ENCODE assay signal across 26 mouse cellular contexts in the genomic region with DNA sequence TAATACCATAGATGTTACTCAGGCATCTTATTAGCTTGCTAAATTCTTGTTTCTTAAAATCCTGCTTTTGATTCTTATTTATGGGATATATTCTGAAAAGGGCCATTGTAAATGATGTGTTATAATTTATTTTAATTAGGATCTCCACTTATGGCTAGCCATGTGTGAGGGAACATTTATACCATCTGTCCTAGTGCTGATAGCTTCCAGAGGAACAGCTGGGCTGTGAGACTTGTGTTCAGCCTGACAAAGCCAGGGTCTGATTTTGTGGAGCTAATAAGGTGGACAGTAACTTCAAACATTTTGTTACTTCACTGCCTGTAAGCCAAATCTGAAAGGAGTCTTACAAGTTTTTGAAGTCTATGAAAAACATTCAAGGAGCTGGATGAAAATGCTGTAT.
A peak's percentile ranks its signal among the peaks of the same experiment; 100 is the strongest.
DNase-seq lines count a peak whose midpoint lies in the region; ATAC-seq and TF ChIP-seq lines count a peak whose summit lies in the region.
"Had no signal": no experiment of that assay in that cellular context is flagged by ENCODE, and none has a peak within 500 bp of the region (broad histone marks: within the 10 kb centered on the region; RNA-seq: fewer than 3 reads in every experiment).

No protein-coding gene starts in this region.

- no peak for DNase-seq in forebrain, embryonic 10.5 days (ENCODE audit: extremely low spot score, low spot score)
- no peak for DNase-seq in forebrain, embryonic 11.5 days (ENCODE audit: low spot score)
- peak; percentile 17 for DNase-seq in layer of hippocampus, adult 9-10 months (ENCODE audit: low spot score)
- no peak for DNase-seq in layer of hippocampus, adult 2 months (ENCODE audit: low spot score in 2 of 2)
- DNase-seq in urinary bladder, postnatal 36 days (ENCODE audit: low spot score in 2 of 2) = no peak
- DNase-seq: adrenal gland, adult 8-10 months; adrenal gland, postnatal 25 days; cerebellum, adult 11 months; cerebellum, adult 8-10 months; cerebellum, postnatal 10 days; cerebellum, postnatal 36 days; embryo, embryonic 11 days; gastrocnemius, adult 2 months; gastrocnemius, postnatal 14 days; heart, adult 11 months had no signal

- peak; percentile 88 for ATAC-seq in forebrain, embryonic 13.5 days
- peak; percentile 86 for ATAC-seq in forebrain, embryonic 16.5 days
- no peak for ATAC-seq in forebrain, embryonic 11.5 days (replicated peaks; ENCODE audit: low FRiP score)
- ATAC-seq: activated CD4-positive, CD25-positive, alpha-beta regulatory T cell, adult 4 months; hindbrain, postnatal 0 days; inflammation-experienced regulatory T-cells, adult 6 months; intestine, embryonic 16.5 days had no signal

- H3K4me2 ChIP-seq in forebrain, embryonic 13.5 days = no peak overlapping the region
- H3K4me2 ChIP-seq in forebrain, embryonic 16.5 days (ENCODE audit: low read length) = no peak overlapping the region
- H3K4me2 ChIP-seq in forebrain, embryonic 11.5 days (ENCODE audit: low read depth, low read length, severe bottlenecking) = no peak overlapping the region
- H3K4me2 ChIP-seq: embryonic facial prominence, embryonic 13.5 days; heart, embryonic 11.5 days; hindbrain, embryonic 13.5 days had no signal

- H3K36me3 ChIP-seq in forebrain, embryonic 13.5 days (ENCODE audit: poor library complexity, severe bottlenecking) = peaks cover 4% of the 10 kb centered on the region
- H3K36me3 ChIP-seq in forebrain, embryonic 10.5 days (replicated peaks) = peaks cover 3% of the 10 kb centered on the region
- H3K36me3 ChIP-seq in forebrain, embryonic 16.5 days (ENCODE audit: control insufficient read depth, insufficient read depth) = no peaks in the 10 kb centered on the region; the same call in 1 of the 2 replicates
- H3K36me3 ChIP-seq in forebrain, embryonic 11.5 days (ENCODE audit: control insufficient read depth, insufficient read depth, low read length) = no peaks in the 10 kb centered on the region
- H3K36me3 ChIP-seq: embryonic facial prominence, embryonic 10.5 days had no signal

- no peaks in the 10 kb centered on the region for H3K4me1 ChIP-seq in forebrain, embryonic 13.5 days
- no peaks in the 10 kb centered on the region for H3K4me1 ChIP-seq in forebrain, embryonic 10.5 days
- no peaks in the 10 kb centered on the region; the same call in 1 of the 2 replicates for H3K4me1 ChIP-seq in forebrain, embryonic 16.5 days (replicated peaks; ENCODE audit: control insufficient read depth, insufficient read depth, low read length)
- no peaks in the 10 kb centered on the region for H3K4me1 ChIP-seq in forebrain, embryonic 11.5 days (replicated peaks; ENCODE audit: control insufficient read depth, insufficient read depth, low read length)
- H3K4me1 ChIP-seq: embryonic facial prominence, embryonic 10.5 days; embryonic facial prominence, embryonic 13.5 days; hindbrain, embryonic 13.5 days had no signal

- TF ChIP-seq CTCF in layer of hippocampus, adult 2 months (conservative IDR thresholded peaks at IDR 0.05) = no peak

- H3K9me3 ChIP-seq in forebrain, embryonic 13.5 days (replicated peaks) = no peaks in the 10 kb centered on the region
- H3K9me3 ChIP-seq in forebrain, embryonic 10.5 days = no peaks in the 10 kb centered on the region
- H3K9me3 ChIP-seq in forebrain, embryonic 16.5 days (ENCODE audit: control insufficient read depth, low read length) = no peaks in the 10 kb centered on the region
- no peaks in the 10 kb centered on the region for H3K9me3 ChIP-seq in forebrain, embryonic 11.5 days (ENCODE audit: control insufficient read depth, low read length)
- H3K9me3 ChIP-seq: embryonic facial prominence, embryonic 10.5 days; embryonic facial prominence, embryonic 13.5 days; hindbrain, embryonic 13.5 days had no signal

- no peaks in the 10 kb centered on the region for H3K27me3 ChIP-seq in forebrain, embryonic 13.5 days
- H3K27me3 ChIP-seq in forebrain, embryonic 10.5 days (ENCODE audit: poor library complexity, severe bottlenecking) = no peaks in the 10 kb centered on the region
- H3K27me3 ChIP-seq in forebrain, embryonic 16.5 days (replicated peaks; ENCODE audit: control insufficient read depth, insufficient read depth, low read length) = no peaks in the 10 kb centered on the region
- no peaks in the 10 kb centered on the region for H3K27me3 ChIP-seq in forebrain, embryonic 11.5 days (ENCODE audit: control insufficient read depth, insufficient read depth, low read length)
- H3K27me3 ChIP-seq: embryonic facial prominence, embryonic 13.5 days; hindbrain, embryonic 13.5 days had no signal

- no peak overlapping the region for H3K27ac ChIP-seq in forebrain, embryonic 13.5 days
- no peak overlapping the region for H3K27ac ChIP-seq in forebrain, embryonic 10.5 days
- no peak overlapping the region; the same call in 1 of the 2 replicates for H3K27ac ChIP-seq in forebrain, embryonic 16.5 days (ENCODE audit: low read length)
- H3K27ac ChIP-seq in forebrain, embryonic 11.5 days (ENCODE audit: low read depth, low read length) = no peak overlapping the region
- no peak overlapping the region for H3K27ac ChIP-seq in layer of hippocampus, adult 2 months
- H3K27ac ChIP-seq: embryonic facial prominence, embryonic 10.5 days; embryonic facial prominence, embryonic 13.5 days; gastrocnemius, adult 2 months; hindbrain, embryonic 13.5 days; hindbrain, postnatal 0 days had no signal

- H3K9ac ChIP-seq in forebrain, embryonic 13.5 days = no peak overlapping the region
- no peak overlapping the region for H3K9ac ChIP-seq in forebrain, embryonic 16.5 days (replicated peaks; ENCODE audit: low read depth, low read length)
- H3K9ac ChIP-seq in forebrain, embryonic 11.5 days (ENCODE audit: low read length) = no peak overlapping the region
- H3K9ac ChIP-seq: embryonic facial prominence, embryonic 13.5 days; hindbrain, embryonic 13.5 days had no signal

- no peak overlapping the region for H3K4me3 ChIP-seq in forebrain, embryonic 13.5 days
- H3K4me3 ChIP-seq in forebrain, embryonic 10.5 days = no peak overlapping the region
- no peak overlapping the region for H3K4me3 ChIP-seq in forebrain, embryonic 16.5 days (replicated peaks; ENCODE audit: low read length)
- H3K4me3 ChIP-seq in forebrain, embryonic 11.5 days (ENCODE audit: low read depth, low read length) = no peak overlapping the region
- no peak overlapping the region for H3K4me3 ChIP-seq in layer of hippocampus, adult 2 months
- H3K4me3 ChIP-seq: embryonic facial prominence, embryonic 10.5 days; embryonic facial prominence, embryonic 13.5 days; erythroblast, embryonic 14.5 days; gastrocnemius, adult 2 months; hindbrain, embryonic 13.5 days had no signal
